In genomic region chr3:61133096-61133495, GRCm38 (mm10) we compare ENCODE assay signal across 20 mouse cellular contexts.
A peak's percentile ranks its signal among the peaks of the same experiment; 100 is the strongest.
DNase-seq lines count a peak whose midpoint lies in the region; ATAC-seq and TF ChIP-seq lines count a peak whose summit lies in the region.
"Had no signal": no experiment of that assay in that cellular context is flagged by ENCODE, and none has a peak within 500 bp of the region (broad histone marks: within the 10 kb centered on the region; RNA-seq: fewer than 3 reads in every experiment).

No protein-coding gene starts in this region.

- ATAC-seq in granulocyte monocyte progenitor cell, adult 5-6 weeks (replicated peaks; ENCODE audit: poor library complexity, severe bottlenecking), result peak; percentile 84
- ATAC-seq in megakaryocyte, adult 5-6 weeks (ENCODE audit: poor library complexity, severe bottlenecking), result peak; percentile 92
- ATAC-seq in monocyte, adult 5-6 weeks (replicated peaks; ENCODE audit: insufficient number of reproducible peaks, low FRiP score, low TSS enrichment, poor library complexity, severe bottlenecking), result 0 out of 2 replicates have a peak, but pooled peaks have one; percentile 17
- ATAC-seq: forebrain, embryonic 13.5 days; forebrain, embryonic 15.5 days; forebrain, postnatal 0 days had no signal

- no peak overlapping the region for H3K4me3 ChIP-seq in left cerebral cortex, adult 2 months
- H3K4me3 ChIP-seq: embryonic facial prominence, embryonic 10.5 days; embryonic facial prominence, embryonic 12.5 days; forebrain, embryonic 13.5 days; forebrain, embryonic 15.5 days had no signal

- H3K27ac ChIP-seq in left cerebral cortex, adult 2 months, result no peak overlapping the region
- H3K27ac ChIP-seq: embryonic facial prominence, embryonic 10.5 days; embryonic facial prominence, embryonic 12.5 days; forebrain, embryonic 13.5 days; forebrain, embryonic 15.5 days had no signal

- peak; percentile 13 for DNase-seq in A20 (ENCODE audit: low read depth, low spot score)
- no peak for DNase-seq in cerebellum, adult 9-10 months
- DNase-seq in retina, postnatal 1 day, result no peak
- DNase-seq in left cerebral cortex, adult 2 months (ENCODE audit: extremely low spot score in 1 of 2, low spot score in 2 of 2), result no peak
- DNase-seq: adrenal gland, adult 2 months; adrenal gland, postnatal 10 days; adrenal gland, postnatal 25 days; cerebellum, adult 11 months; cerebellum, adult 18-20 months; cerebellum, adult 8-10 months; cerebellum, postnatal 10 days; cerebellum, postnatal 25 days; forebrain, postnatal 0 days had no signal

- no peak for TF ChIP-seq CTCF in left cerebral cortex, adult 2 months (IDR thresholded peaks at IDR 0.05)

- intact Hi-C loops in left cerebral cortex, adult 2 months (cut with DNase I), result no loop called here

Comparison
In these comparisons a context has a peak if more than half of its experiments do, and no peak if none do; other contexts are left out.
1. ATAC-seq: peak in every context shown above with its lines; median percentile 92 in megakaryocyte, adult 5-6 weeks; 84 in granulocyte monocyte progenitor cell, adult 5-6 weeks; 17 in monocyte, adult 5-6 weeks.